Mouse (Mus musculus) WW6 (cell line): ENCODE results near the gene Ceacam12.
"Not testable (repeated sequence)": the region's sequence is repeated elsewhere in the genome, so short reads cannot be mapped to it uniquely, and the experiment has no call there.

ENCODE experiments used
- DNase-seq: peaks from one replicate; pipeline ENCODE4 v3.0.0-alpha.2; 2013; ENCODE audit warnings: low read depth, low spot score

The Ceacam12 gene

GRCm38 (mm10) chr7:18065629-18066028, at the start of gene Ceacam12:
Gene Ceacam12, plus strand, starts transcription at chr7:18065929.
- DNase-seq: no peak

- not testable (repeated sequence) for DNase-seq
Measured at GRCm38 (mm10) chr7:18073821-18074220, 8.1 kb downstream of the Ceacam12 start.

- peak; percentile 9 for DNase-seq
Measured at GRCm38 (mm10) chr7:18100785-18101184, 35.1 kb downstream of the Ceacam12 start.
